Mouse (Mus musculus): ENCODE measurements around the gene Nr2f2.

DNA sequence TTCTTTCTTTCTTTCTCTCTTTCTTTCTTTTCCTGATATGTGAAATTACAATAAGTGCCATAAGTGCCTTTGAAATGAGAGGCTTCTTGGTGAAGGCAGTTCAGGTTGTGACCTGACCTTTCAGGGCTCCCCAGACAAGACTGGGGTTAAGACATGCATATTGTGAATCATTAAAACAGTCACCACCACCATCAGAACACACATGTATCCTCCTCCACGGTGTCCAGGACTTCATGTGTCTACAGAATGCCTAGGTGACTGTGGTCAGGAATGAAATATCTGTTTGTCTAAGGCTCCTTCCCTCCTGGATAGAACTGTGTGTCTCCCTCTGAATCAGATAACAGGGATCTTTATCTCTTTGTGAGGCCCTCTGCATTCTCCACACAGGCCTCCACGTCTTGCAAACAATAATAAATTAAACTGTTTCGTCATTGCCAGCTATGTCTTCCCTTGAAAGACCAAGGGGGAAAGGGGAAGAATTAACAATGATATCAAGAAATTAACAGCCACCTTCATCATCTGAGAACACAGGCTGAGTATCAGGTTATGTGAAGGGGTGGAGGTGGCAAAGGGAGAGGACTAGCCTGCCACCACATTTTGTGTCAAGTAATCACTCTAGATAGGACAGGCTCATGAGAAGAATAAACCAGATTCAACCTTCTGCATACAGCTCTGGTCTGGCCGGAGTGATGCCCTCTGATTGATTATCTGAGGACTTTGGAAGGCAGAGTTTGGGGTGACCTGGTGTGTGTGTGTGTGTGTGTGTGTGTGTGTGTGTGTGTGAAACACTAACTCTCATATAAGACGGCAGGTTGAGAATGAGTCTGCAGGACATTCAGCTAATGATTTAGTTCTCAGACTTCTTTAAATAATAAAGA, 10.6 kb downstream of the Nr2f2 start:
- TF ChIP-seq POLR2A (IDR thresholded peaks at IDR 0.05; ENCODE audit: insufficient read depth, low read length), result no peak
- no peak for TF ChIP-seq CTCF (IDR thresholded peaks at IDR 0.05; ENCODE audit: low read depth, low read length)
- TF ChIP-seq EP300 (IDR thresholded peaks at IDR 0.05; ENCODE audit: insufficient read depth, low read depth, low read length), result no peak
